Mouse (Mus musculus) intestine, embryonic 16.5 days (tissue): ENCODE data around the gene Galnt7. TPM values are rescaled to one million over a fixed set of nuclear protein-coding genes. Genes with fewer than 3 reads are reported as not detected.
A peak's percentile ranks its signal among the peaks of the same experiment; 100 is the strongest.
"Not testable (repeated sequence)": the region's sequence is repeated elsewhere in the genome, so short reads cannot be mapped to it uniquely, and the experiment has no call there.

Experiments
- ATAC-seq: fragments of 200-750 bp; cut with Nextera tagmentation; 2 replicates; pipeline ENCODE4 v1.8.0; 2017; ENCODE audit warnings: moderate TSS enrichment, moderate library complexity
- H3K27ac ChIP-seq: fragments of 300-500 bp; sonication (generic); 2 replicates; pipeline ENCODE4 v1.5.1; 2014; ENCODE audit warnings: mild to moderate bottlenecking, low read length
- H3K27me3 ChIP-seq: fragments of 300-500 bp; sonication (generic); replicated peaks from 2 replicates; pipeline ENCODE4 v1.6.1; 2014; ENCODE audit warnings: low read length, control low read depth, mixed read lengths; ENCODE audit not compliant: control insufficient read depth, insufficient read depth
- H3K36me3 ChIP-seq: fragments of 300-500 bp; sonication (generic); 2 replicates; pipeline ENCODE4 v1.6.1; 2014; ENCODE audit warnings: low read length, control low read depth; ENCODE audit not compliant: control insufficient read depth, insufficient read depth
- H3K4me1 ChIP-seq: fragments of 300-500 bp; sonication (generic); 2 replicates; pipeline ENCODE4 v1.6.1; 2014; ENCODE audit warnings: low read length, control low read depth, mixed read lengths; ENCODE audit not compliant: control insufficient read depth, insufficient read depth
- H3K4me2 ChIP-seq: fragments of 300-500 bp; sonication (generic); 2 replicates; pipeline ENCODE4 v1.6.1; 2014; ENCODE audit warnings: low read depth, low read length, control low read depth
- H3K4me3 ChIP-seq: fragments of 300-500 bp; sonication (generic); 2 replicates; pipeline ENCODE4 v1.5.1; 2014; ENCODE audit warnings: mild to moderate bottlenecking, low read length
- H3K9ac ChIP-seq: fragments of 300-500 bp; sonication (generic); 2 replicates; pipeline ENCODE4 v1.6.1; 2014; ENCODE audit warnings: low read depth, low read length
- H3K9me3 ChIP-seq: fragments of 300-500 bp; sonication (generic); 2 replicates; pipeline ENCODE4 v1.6.1; 2016; ENCODE audit warnings: low read length, control low read depth; ENCODE audit not compliant: control insufficient read depth
- WGBS: fragments of 180-500 bp; shearing (Covaris S2); extraction: QIAGEN DNeasy Blood & Tissue Kit; methylation state at CpG from one replicate; pipeline ENCODE4 v1.1.7; 2014; 5-methylcytosine and 5-hydroxymethylcytosine counted together
- polyA plus RNA-seq: library from polyadenylated mRNA; unstranded; fragments of >200 nt; fragmentation: Nextera tagmentation; extraction: Ambion mirVana; gene quantifications from 2 replicates; pipeline ENCODE4 v1.2.1, GENCODE M21; 2015

Gene Galnt7
- polyA plus RNA-seq, 1 experiment from 2014 or later, result 33.5 TPM

- Histone ChIP-seq H3K4me3 (no peak overlapping the region), H3K9me3 (no peaks in the 10 kb centered on the region), H3K9ac (no peak overlapping the region), H3K4me2 (no peak overlapping the region), H3K27ac (no peak overlapping the region), H3K27me3 (no peaks in the 10 kb centered on the region), H3K4me1 (no peaks in the 10 kb centered on the region), H3K36me3 (0 out of 2 replicates have a peak, but pooled peaks cover 3% of the 10 kb centered on the region)
- no peak for ATAC-seq
- WGBS, result 100% methylated on average over 1 of the region's 1 CpGs
Observed at GRCm38 (mm10) chr8:57528036-57528435, 124.8 kb downstream of the Galnt7 start.

- Histone ChIP-seq H3K27ac (no peak overlapping the region), H3K36me3 (0 out of 2 replicates have a peak, but pooled peaks cover 2% of the 10 kb centered on the region)
- ATAC-seq, result no peak
Observed at GRCm38 (mm10) chr8:57520186-57520786, 132.5 kb downstream of the Galnt7 start.

DNA sequence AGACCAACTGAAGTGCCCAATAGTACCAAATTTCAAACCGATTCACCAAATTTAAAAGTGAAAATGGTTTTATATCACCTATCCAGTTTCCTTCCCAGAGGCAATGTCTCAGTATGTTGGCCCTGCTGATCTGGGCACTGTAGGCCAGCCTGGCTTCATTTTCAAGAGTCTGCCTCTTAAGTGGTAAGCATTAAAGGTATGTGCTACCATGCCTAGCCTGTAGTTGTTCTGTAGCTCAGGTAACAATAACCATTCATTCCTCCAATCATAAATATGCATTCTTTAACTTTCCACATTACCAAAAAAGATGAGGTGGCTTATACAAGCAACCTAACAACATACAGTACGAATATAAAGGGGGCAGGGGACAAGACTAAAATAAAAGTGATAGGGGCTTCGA lies 135.1 kb downstream of the Galnt7 start:
- Histone ChIP-seq H3K9ac (no peak overlapping the region), H3K4me2 (no peak overlapping the region), H3K4me3 (no peak overlapping the region), H3K4me1 (no peaks in the 10 kb centered on the region; the same call in 1 of the 2 replicates), H3K36me3 (0 out of 2 replicates have a peak, but pooled peaks cover 2% of the 10 kb centered on the region), H3K9me3 (no peaks in the 10 kb centered on the region), H3K27ac (no peak overlapping the region), H3K27me3 (no peaks in the 10 kb centered on the region)
- ATAC-seq, result no peak
- 94% methylated on average over 3 of the region's 3 CpGs for WGBS

More at GRCm38 (mm10) chr8:57520186-57520786, 132.5 kb downstream of the Galnt7 start:
- H3K4me2 ChIP-seq, result no peak overlapping the region
- H3K9ac ChIP-seq, result no peak overlapping the region
- H3K4me1 ChIP-seq, result no peaks in the 10 kb centered on the region
- WGBS, result 78% methylated on average over 12 of the region's 12 CpGs
- no peaks in the 10 kb centered on the region for H3K27me3 ChIP-seq
- no peaks in the 10 kb centered on the region for H3K9me3 ChIP-seq
- H3K4me3 ChIP-seq, result no peak overlapping the region

DNA sequence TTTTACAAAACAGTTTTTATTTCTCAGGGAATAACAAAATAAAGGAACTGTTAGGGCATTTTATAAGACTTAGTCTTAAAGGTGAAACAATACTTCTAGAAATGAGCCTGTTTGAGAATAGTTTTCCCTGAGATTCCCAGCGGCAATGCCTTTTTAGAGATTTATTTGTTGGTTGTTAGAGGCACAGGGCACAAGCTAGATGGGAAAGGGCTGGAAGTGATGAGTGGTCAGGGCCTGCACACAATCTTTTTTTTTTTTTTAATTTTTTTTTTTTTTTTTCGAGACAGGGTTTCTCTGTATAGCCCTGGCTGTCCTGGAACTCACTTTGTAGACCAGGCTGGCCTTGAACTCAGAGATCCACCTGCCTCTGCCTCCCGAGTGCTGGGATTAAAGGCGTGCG lies 136.1 kb downstream of the Galnt7 start:
- H3K4me2 ChIP-seq, H3K9me3 ChIP-seq, H3K4me3 ChIP-seq, H3K9ac ChIP-seq, H3K27ac ChIP-seq, H3K27me3 ChIP-seq, H3K4me1 ChIP-seq, ATAC-seq, H3K36me3 ChIP-seq: not testable (repeated sequence)
- WGBS, result 87% methylated on average over 5 of the region's 5 CpGs

DNA sequence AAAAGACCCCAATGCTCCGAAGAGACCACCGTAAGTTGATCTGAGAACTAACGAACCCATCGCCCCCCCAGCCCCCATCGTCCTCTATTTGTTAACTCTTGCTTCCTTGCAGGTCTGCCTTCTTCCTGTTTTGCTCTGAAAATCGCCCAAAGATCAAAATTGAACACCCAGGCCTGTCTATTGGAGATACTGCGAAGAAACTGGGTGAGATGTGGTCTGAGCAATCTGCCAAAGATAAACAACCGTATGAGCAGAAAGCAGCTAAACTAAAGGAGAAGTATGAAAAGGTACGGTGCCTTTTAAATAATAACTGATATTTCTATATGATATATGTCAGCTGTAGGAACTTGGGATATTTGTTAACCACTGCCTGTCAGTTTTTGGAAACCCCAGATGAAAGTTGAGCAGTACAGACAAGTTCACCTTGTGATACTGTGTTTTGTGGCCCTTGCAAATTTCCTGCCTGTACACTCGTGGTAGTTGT lies 139.6 kb downstream of the Galnt7 start:
- 6% methylated on average over 9 of the region's 10 CpGs for WGBS
- not testable (repeated sequence) for H3K9me3 ChIP-seq, H3K27me3 ChIP-seq, H3K36me3 ChIP-seq, H3K4me1 ChIP-seq, ATAC-seq
- peak overlapping the region; percentile 60 for H3K4me2 ChIP-seq
- H3K9ac ChIP-seq, result peak overlapping the region; percentile 100
- peak overlapping the region; percentile 100 for H3K27ac ChIP-seq
- H3K4me3 ChIP-seq, result peak overlapping the region; percentile 88

DNA sequence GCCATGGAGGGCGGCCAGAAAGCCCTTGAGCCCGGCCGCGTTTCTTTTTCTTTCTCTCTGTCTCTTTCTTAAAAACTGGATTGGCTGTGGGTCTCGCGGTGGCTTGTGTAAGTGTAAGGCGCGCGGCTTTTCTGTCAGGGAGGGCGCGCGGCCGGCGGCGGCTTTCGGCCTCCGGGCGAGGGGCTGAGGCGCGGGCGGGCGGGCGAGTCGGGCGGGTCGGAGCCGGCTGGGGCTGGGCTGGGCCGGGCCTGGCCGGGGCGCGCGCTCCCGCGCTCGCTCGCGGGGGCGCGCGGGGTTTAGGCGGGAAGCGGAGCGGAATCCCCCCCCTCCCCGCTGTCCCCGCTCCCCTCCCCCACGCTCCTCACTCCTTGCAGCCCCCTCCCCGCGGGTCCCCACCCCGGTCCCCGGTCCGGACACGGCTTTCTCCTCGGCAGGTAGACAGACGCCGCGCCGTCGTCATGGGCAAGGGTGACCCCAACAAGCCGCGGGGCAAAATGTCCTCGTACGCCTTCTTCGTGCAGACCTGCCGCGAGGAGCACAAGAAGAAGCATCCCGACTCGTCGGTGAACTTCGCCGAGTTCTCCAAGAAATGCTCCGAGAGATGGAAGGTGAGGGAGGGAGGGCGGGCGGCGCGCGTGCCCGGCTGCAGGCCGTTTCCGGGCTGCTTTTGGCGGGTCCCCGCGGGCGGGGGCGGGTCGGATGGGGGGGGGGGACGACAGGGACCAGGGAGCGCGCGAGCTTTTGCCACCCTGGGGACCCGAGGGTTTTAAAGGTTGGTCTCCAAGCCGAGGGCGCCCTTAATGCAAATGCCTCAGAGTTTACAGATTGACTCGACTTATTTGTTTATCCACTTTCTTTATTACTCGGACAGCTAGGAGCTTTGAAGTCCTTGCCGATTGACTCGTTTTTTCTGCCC lies 140.4 kb downstream of the Galnt7 start:
- Histone ChIP-seq H3K4me3 (peak overlapping the region; percentile 88), H3K27ac (peak overlapping the region; percentile 100), H3K9me3 (no peaks in the 10 kb centered on the region), H3K36me3 (0 out of 2 replicates have a peak, but pooled peaks cover 2% of the 10 kb centered on the region), H3K27me3 (no peaks in the 10 kb centered on the region), H3K9ac (peak overlapping the region; percentile 100), H3K4me2 (peak overlapping the region; percentile 60), H3K4me1 (peaks cover 4% of the 10 kb centered on the region; the same call in 1 of the 2 replicates)
- under 1% methylated on average over 69 of the region's 96 CpGs for WGBS
- peak; percentile 52 for ATAC-seq

- WGBS, result under 1% methylated on average over 63 of the region's 63 CpGs
- Histone ChIP-seq H3K27me3 (no peaks in the 10 kb centered on the region), H3K27ac (peak within 1 kb of the TSS; percentile 100), H3K36me3 (0 out of 2 replicates have a peak, but pooled peaks cover 2% of the 10 kb centered on the region), H3K9me3 (no peaks in the 10 kb centered on the region), H3K4me3 (peak within 1 kb of the TSS; percentile 88), H3K4me2 (peak within 1 kb of the TSS; percentile 86), H3K4me1 (peaks cover 4% of the 10 kb centered on the region; the same call in 1 of the 2 replicates), H3K9ac (peak within 1 kb of the TSS; percentile 100)
- peak; percentile 100 for ATAC-seq
Observed at GRCm38 (mm10) chr8:57511316-57512118, 141.3 kb downstream of the Galnt7 start, which contains the start of gene Hmgb2. Gene Hmgb2, plus strand, starts transcription at chr8:57511907.

GRCm38 (mm10) chr8:57510791-57511315 lies 142.0 kb downstream of the Galnt7 start:
- 1% methylated on average over 31 of the region's 31 CpGs for WGBS
- H3K4me1 ChIP-seq, result peaks cover 4% of the 10 kb centered on the region; the same call in 1 of the 2 replicates
- H3K9me3 ChIP-seq, result no peaks in the 10 kb centered on the region
- peak overlapping the region; percentile 85 for H3K9ac ChIP-seq
- 0 out of 2 replicates have a peak, but pooled peaks cover 2% of the 10 kb centered on the region for H3K36me3 ChIP-seq
- no peak for ATAC-seq
- H3K27me3 ChIP-seq, result no peaks in the 10 kb centered on the region
- H3K4me2 ChIP-seq, result peak overlapping the region; percentile 86
- H3K4me3 ChIP-seq, result peak overlapping the region; percentile 88
- peak overlapping the region; percentile 85 for H3K27ac ChIP-seq
